Mouse (Mus musculus): ENCODE results near the gene Mvd.

Gene Mvd

DNA sequence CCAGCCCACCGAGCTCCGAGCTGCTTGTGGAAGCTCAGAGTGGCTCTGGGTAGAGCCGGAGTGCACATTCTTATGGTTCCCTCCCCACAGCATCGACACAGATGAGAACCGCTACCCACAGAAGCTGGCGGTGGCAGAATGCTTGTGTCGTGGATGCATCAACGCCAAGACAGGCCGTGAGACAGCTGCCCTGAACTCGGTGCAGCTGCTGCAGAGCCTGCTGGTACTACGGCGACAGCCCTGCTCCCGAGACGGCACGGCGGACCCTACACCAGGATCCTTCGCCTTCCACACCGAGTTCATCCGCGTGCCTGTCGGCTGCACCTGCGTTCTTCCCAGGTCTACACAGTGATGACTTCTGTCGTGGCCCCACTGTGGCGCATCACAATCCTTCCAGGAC is 20.0 kb downstream of the Mvd start:
- no peak for DNase-seq

DNA sequence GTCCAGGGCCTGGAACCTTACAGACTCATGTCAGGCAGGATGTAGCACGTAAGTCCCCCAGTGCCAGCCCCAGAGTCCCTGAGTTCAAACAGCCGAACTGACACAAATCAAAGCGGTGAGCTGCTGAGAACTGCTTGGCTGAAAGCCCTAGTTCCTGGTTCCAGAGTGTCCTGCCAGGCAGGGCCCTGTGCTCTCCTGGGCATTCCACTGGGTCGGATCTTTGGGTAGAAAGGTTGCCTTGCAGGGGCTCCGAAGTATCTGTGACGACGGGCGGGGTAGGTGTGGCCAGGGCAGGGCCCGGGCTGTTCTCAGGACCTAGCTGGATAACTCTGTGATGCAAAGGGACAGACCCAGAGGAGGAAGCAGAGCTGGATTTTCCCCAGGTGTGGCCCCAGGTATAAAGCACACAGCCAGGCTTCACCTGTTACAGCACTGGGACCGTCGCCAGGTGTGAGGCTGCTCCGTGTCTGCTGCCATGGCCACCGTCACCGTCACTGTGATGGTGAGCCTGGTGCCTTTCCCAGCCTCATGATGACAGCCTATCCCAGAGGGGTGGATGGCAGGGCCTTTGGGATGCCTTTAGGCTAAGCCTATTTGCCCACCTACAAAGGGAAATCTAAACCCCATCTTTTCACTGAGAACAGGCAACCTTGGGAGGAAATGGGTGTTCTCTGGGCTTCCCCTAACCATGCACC is 21.7 kb downstream of the Mvd start, which contains the start of gene Il17c:
Il17c (plus strand) TSS at position 645 of the 695 bp plus-strand sequence.
- no peak for DNase-seq

DNA sequence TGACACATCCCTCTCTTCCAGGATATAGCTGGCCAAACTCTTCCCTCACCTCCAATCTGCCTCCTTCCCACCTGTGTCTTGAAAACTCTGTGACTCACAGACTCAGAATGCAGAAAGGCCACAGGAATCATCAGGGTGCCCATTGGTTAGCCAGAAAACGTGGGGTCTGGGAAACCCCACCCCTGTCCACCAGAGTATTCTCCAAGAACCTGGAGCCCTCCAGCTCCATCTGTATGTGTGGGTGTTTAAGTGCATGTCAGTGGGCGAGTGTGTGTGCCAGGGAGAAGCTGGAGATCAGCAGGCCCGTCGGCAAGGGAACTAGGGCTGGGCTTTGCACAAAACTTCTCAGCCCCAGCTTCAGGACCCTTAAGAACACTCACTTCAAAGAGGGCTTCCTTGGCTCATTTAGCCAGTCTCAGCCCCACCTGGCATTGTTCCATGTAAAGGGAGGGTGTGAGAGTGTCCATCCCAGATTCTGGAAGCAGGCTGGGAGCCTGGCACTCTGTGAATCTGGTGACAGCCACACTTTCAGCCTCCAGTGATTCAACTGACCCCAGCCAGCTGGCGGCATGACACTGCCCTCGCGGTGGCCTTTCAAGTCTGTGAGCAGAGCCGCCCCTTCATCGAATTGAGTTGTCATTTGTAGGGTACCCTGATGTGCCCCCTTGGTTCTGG is 23.2 kb downstream of the Mvd start:
- DNase-seq, result no peak

DNA sequence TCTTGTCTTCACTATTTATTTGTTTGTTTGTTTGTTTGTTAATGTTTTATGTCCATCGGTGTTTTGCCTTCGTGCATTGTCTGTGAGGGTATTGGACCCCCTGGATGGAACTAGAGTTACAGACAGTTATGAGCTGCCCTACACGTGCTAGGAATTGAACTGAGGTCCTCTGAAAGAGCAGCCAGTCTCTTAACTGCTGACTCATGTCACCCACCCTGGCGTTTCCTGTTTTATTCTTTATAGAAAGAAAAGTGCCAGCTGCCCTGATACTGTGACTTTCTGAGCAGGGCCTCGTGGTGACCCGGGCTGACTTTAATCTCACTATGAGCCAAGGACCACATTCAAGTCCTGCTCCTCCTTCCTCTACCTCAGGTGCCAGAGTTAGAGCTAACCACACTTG is 27.7 kb downstream of the Mvd start:
- no peak for DNase-seq

DNA sequence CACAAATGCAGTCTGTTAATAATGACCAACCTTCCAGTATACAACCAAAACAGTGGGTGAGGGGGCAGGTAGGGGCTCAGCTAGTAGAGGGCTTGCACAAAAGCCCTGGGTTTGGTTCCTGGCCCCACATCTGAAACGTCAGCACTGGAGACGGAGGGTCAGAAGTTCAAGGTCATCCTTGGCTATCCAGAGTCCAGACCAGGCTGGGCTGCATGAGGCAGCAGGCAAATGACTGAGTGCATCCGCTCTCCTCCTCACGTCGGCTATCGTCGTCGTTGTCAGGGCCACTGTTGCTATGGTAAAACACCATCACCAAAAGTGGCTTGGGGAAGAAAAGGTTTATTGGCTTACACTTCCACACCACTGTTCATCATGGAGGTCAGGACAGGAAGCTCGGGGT is 28.9 kb downstream of the Mvd start:
- DNase-seq, result no peak

DNA sequence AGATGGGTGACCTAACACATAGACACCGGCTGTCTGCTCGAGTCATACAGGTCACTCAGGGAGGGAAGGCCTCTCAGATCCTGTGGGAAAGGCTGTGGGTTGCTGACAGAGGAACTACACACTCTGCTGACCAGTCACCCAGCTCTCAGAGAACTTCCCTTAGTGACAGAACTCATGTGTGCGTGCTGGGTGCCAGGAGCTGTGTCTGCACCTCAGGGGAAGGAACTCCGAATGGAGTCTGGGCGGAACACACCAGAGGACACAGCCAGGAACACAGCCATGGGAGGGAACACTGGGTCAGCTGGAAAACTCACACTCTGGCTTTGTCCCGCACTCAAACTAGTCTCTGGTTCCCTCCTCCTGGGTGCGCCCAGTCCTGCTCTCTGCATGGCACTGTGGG is 35.5 kb downstream of the Mvd start:
- no peak for DNase-seq

DNA sequence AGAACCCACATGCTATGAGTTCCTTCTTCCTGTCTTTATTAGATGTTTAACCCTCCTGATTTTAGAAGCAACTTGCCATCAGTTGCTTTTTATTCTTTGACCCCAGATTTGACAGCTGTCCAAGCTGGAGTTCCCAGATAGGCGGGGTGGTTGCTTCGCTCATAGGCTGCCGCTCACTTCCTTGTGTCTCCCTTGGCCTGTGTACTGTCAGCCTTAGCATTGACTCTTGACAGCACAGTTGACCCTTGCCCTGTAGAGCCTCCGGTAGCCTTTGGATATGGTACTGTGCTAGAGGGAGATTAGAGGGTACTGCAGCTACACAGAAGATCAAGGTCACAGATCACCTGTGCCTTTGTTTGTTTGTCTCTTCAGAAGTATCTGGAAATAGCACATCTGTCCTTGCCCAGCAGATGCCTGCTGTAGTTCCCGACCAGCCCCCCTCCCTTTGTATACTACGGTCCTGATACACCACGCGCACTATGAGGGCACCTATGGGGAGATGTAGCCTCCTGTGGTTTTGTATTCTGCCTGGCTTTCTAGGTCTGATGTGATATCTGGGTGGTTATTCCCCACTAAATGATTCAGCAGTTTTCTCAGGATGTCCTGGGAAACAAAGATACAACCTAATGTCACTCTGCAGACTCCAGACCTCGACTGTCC is 37.9 kb downstream of the Mvd start:
- DNase-seq, result no peak

DNA sequence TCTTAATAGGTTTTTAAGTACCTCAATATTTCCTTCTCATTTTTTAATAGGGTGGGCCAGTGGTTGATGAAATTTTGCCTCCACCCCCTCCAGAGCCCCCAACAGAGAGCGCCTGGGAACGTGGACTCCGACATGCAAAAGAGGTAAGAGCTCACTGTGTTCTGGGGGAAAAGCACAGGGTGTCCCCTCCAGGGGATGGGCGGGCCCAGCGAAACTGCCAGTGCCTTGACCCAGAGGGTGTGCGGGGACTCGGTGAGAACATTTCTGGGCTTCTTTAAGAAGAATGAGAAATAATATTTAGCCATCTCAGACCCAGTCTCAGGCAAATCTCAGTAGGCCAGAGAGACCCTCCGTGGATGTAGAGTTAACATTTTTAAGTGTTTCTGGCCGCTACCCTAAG is 45.0 kb downstream of the Mvd start:
- no peak for DNase-seq

DNA sequence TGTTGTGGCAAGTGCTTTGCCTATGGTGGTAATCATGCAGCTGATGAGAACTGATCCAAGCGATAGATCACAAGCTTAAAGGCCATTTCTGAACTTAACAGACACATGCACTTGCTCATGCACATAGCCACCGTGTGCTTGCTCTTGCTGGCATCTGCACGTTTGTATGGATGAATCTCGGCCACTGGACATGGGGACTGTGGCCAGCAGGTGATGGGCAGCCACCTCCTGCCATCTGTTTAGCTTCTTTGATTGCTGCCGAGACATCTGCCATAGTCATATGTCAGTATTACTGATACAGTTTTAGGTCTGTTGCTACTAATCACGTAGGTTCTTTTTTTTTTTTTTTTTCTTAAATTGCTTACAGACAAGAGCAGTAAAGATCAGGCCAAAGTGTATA is 47.9 kb downstream of the Mvd start:
- DNase-seq, result no peak

DNA sequence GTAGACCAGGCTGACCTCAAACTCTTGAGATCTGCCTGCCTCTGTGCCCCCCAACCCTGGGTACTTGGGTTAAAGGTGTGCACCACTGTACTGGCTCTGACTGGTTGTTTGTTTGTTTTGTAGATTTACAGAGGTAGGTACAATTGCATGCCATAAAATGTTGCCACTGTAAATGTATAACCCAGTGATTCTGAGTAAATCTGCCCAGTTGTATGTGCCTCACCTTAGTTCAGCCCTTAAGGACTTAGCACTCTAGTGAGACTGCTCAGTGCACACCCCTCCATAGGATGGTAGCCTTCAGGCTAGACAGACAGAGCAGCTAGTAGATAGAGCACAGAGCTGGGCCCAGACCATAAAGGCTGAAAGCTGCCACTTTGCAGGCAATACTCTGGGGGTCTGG is 49.5 kb downstream of the Mvd start:
- no peak for DNase-seq

DNA sequence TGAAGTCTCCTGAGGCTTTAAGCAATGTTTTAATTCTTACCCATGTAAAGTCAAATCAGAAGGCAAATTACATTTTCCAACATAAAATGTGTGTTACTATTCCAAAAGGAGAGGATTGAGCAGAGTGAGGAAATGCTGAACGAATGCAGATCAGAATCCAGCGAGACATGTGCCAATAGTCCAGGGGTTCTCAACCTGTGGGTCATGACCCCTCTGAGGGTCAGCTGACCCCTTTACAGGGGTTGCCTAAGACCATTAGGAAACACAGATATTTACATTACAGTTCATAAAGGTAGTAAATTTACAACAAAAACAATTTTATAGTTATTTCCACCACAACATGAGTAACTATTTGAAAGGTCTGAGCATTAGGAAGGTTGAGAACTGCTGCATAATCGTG is 52.5 kb downstream of the Mvd start:
- DNase-seq, result no peak

DNA sequence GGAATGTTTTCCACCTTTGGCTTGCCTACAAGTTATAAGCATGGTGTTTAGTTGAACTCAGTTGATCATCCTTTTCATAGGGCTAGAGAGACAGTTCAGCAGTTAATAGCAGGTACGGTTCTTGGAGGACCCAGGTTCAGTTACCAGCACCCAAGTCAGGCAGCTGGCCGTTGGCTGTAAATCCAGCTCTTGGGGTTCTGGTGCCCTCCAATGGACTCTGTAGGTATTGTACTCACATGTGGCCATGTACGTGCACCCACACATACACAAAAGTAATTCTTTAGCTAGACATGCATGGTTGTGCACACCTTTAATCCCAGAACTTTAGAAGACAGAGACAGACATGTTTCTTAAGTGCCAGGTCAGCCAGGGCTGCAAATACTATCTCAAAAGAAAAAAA is 53.9 kb downstream of the Mvd start:
- DNase-seq, result no peak

All from thymus, postnatal 4 days (tissue).